Mouse (Mus musculus) embryonic fibroblast, embryonic 13.5 days (primary cell): ENCODE measurements around the gene Nupr1l. TPM values are rescaled to one million over a fixed set of nuclear protein-coding genes. Genes with fewer than 3 reads are reported as not detected.

Source experiments
- H3K27ac ChIP-seq: 2 replicates; pipeline ENCODE4 v1.5.1; 2012; ENCODE audit warnings: low read length, control low read depth, inconsistent platforms; ENCODE audit not compliant: insufficient read depth
- H3K4me1 ChIP-seq: 2 replicates; pipeline ENCODE4 v1.6.1; 2011; ENCODE audit warnings: low read length; ENCODE audit not compliant: control insufficient read depth, insufficient read depth
- H3K4me3 ChIP-seq: 2 replicates; pipeline ENCODE4 v1.5.1; 2011; ENCODE audit warnings: mild to moderate bottlenecking, control low read depth, low read length; ENCODE audit not compliant: insufficient read depth
- CTCF ChIP-seq: IDR thresholded peaks from 2 replicates; pipeline ENCODE4 v1.5.1; 2011; ENCODE audit warnings: mild to moderate bottlenecking, control low read depth, low read length, moderate library complexity, borderline replicate concordance; ENCODE audit not compliant: insufficient read depth
- POLR2A ChIP-seq: IDR thresholded peaks from 2 replicates; pipeline ENCODE4 v1.6.1; 2011; ENCODE audit warnings: low read depth, mild to moderate bottlenecking, control low read depth, low read length, moderate library complexity
- polyA plus RNA-seq: library from polyadenylated mRNA; stranded (reverse); fragments of >200 nt; gene quantifications from 2 replicates; pipeline ENCODE4 v1.2.4, GENCODE M21; 2011; ENCODE audit warnings: low read depth; ENCODE audit not compliant: missing spikeins, insufficient read length

Nupr1l gene
- polyA plus RNA-seq, 1 experiment = not detected

GRCm38 (mm10) chr5:129918065-129918651 lies 9.8 kb downstream of the Nupr1l start:
- TF ChIP-seq POLR2A = no peak
- no peak for TF ChIP-seq CTCF
- H3K4me1 ChIP-seq = no peaks in the 10 kb centered on the region
- H3K4me3 ChIP-seq = no peak overlapping the region
- H3K27ac ChIP-seq = no peak overlapping the region

GRCm38 (mm10) chr5:129918752-129919151 lies 10.4 kb downstream of the Nupr1l start:
- TF ChIP-seq POLR2A = no peak
- TF ChIP-seq CTCF = no peak
- H3K4me1 ChIP-seq = no peaks in the 10 kb centered on the region
- H3K27ac ChIP-seq = no peak overlapping the region
- H3K4me3 ChIP-seq = no peak overlapping the region

GRCm38 (mm10) chr5:129919320-129919719 lies 11.0 kb downstream of the Nupr1l start:
- no peak overlapping the region for H3K4me3 ChIP-seq
- TF ChIP-seq POLR2A = no peak
- no peak for TF ChIP-seq CTCF
- H3K27ac ChIP-seq = no peak overlapping the region
- no peaks in the 10 kb centered on the region for H3K4me1 ChIP-seq

GRCm38 (mm10) chr5:129921972-129922371 lies 13.6 kb downstream of the Nupr1l start:
- Histone ChIP-seq H3K27ac (no peak overlapping the region), H3K4me1 (no peaks in the 10 kb centered on the region), H3K4me3 (no peak overlapping the region)
- no peak for TF ChIP-seq CTCF
- no peak for TF ChIP-seq POLR2A

GRCm38 (mm10) chr5:129924820-129925452 lies 16.6 kb downstream of the Nupr1l start:
- Histone ChIP-seq H3K4me1 (no peaks in the 10 kb centered on the region), H3K4me3 (no peak overlapping the region), H3K27ac (no peak overlapping the region)
- no peak for TF ChIP-seq CTCF
- TF ChIP-seq POLR2A = no peak

- Histone ChIP-seq H3K27ac (no peak overlapping the region), H3K4me3 (no peak overlapping the region), H3K4me1 (no peaks in the 10 kb centered on the region)
- TF ChIP-seq POLR2A (no peak), CTCF (no peak)
Measured at GRCm38 (mm10) chr5:129925933-129926332, 17.6 kb downstream of the Nupr1l start.

GRCm38 (mm10) chr5:129929924-129930855 lies 21.9 kb downstream of the Nupr1l start:
- no peak overlapping the region for H3K4me3 ChIP-seq
- no peak overlapping the region for H3K27ac ChIP-seq
- TF ChIP-seq POLR2A = no peak
- TF ChIP-seq CTCF = no peak
- no peaks in the 10 kb centered on the region for H3K4me1 ChIP-seq

GRCm38 (mm10) chr5:129936941-129937340 lies 28.6 kb downstream of the Nupr1l start:
- no peak for TF ChIP-seq CTCF
- Histone ChIP-seq H3K4me1 (no peaks in the 10 kb centered on the region), H3K27ac (no peak overlapping the region), H3K4me3 (no peak overlapping the region)

GRCm38 (mm10) chr5:129940281-129940680 lies 31.9 kb downstream of the Nupr1l start:
- Histone ChIP-seq H3K4me1 (no peaks in the 10 kb centered on the region; the same call in 1 of the 2 replicates), H3K27ac (no peak overlapping the region), H3K4me3 (no peak overlapping the region)
- TF ChIP-seq CTCF (no peak), POLR2A (no peak)

- H3K4me1 ChIP-seq = no peaks in the 10 kb centered on the region; the same call in 1 of the 2 replicates
- peak overlapping the region; percentile 47 for H3K4me3 ChIP-seq
- H3K27ac ChIP-seq = peak overlapping the region; percentile 34
- TF ChIP-seq CTCF = no peak
- TF ChIP-seq POLR2A = peak; percentile 72
Measured at GRCm38 (mm10) chr5:129940736-129941494, 32.6 kb downstream of the Nupr1l start.
